Comparison of ENCODE assay signal across 8 mouse cellular contexts in genomic region chr7:69493062-69493930, GRCm38 (mm10).
DNase-seq lines count a peak whose midpoint lies in the region; ATAC-seq and TF ChIP-seq lines count a peak whose summit lies in the region.

No protein-coding gene starts in this region.

- H3K27me3 ChIP-seq in forebrain, embryonic 11.5 days (ENCODE audit: control insufficient read depth, insufficient read depth, low read length): peaks cover 2% of the 10 kb centered on the region; the same call in 1 of the 2 replicates
- peaks cover 8% of the 10 kb centered on the region; the same call in 1 of the 2 replicates for H3K27me3 ChIP-seq in limb, embryonic 15.5 days
- no peaks in the 10 kb centered on the region for H3K27me3 ChIP-seq in thymus, adult 2 months (ENCODE audit: control insufficient read depth, insufficient read depth, low read length)

- ATAC-seq in forebrain, embryonic 11.5 days (replicated peaks; ENCODE audit: low FRiP score): peak; percentile 37; the same call in 1 of the 2 replicates
- no peak for ATAC-seq in limb, embryonic 15.5 days (ENCODE audit: insufficient number of reproducible peaks, low FRiP score, low TSS enrichment, low read depth)

- 0 out of 2 replicates have a peak, but pooled peaks cover 2% of the 10 kb centered on the region for H3K4me1 ChIP-seq in forebrain, embryonic 11.5 days (replicated peaks; ENCODE audit: control insufficient read depth, insufficient read depth, low read length)
- H3K4me1 ChIP-seq in limb, embryonic 15.5 days: peaks cover 6% of the 10 kb centered on the region; the same call in 1 of the 2 replicates
- H3K4me1 ChIP-seq in thymus, adult 2 months (replicated peaks; ENCODE audit: control insufficient read depth, insufficient read depth, low read length): no peaks in the 10 kb centered on the region

- TF ChIP-seq POLR2A in brain, embryonic 14.5 days (IDR thresholded peaks at IDR 0.05; ENCODE audit: borderline replicate concordance, extremely low read depth, insufficient read depth, insufficient read length, poor library complexity, severe bottlenecking): no peak
- no peak for TF ChIP-seq POLR2A in thymus, adult 2 months (IDR thresholded peaks at IDR 0.05; ENCODE audit: control insufficient read depth, extremely low read depth, insufficient read depth, low read length, poor library complexity)

- H3K4me3 ChIP-seq in forebrain, embryonic 11.5 days (ENCODE audit: low read depth, low read length): no peak overlapping the region
- H3K4me3 ChIP-seq in limb, embryonic 15.5 days: peak overlapping the region; percentile 13
- H3K4me3 ChIP-seq in thymus, adult 2 months (ENCODE audit: control insufficient read depth, insufficient read depth, low read length): no peak overlapping the region

- H3K36me3 ChIP-seq in forebrain, embryonic 11.5 days (ENCODE audit: control insufficient read depth, insufficient read depth, low read length): no peaks in the 10 kb centered on the region
- H3K36me3 ChIP-seq in limb, embryonic 15.5 days: no peaks in the 10 kb centered on the region
- H3K36me3 ChIP-seq in thymus, adult 2 months (ENCODE audit: control insufficient read depth, insufficient read depth, low read length): no peaks in the 10 kb centered on the region

- peak overlapping the region; percentile 62 for H3K27ac ChIP-seq in forebrain, embryonic 11.5 days (ENCODE audit: low read depth, low read length)
- H3K27ac ChIP-seq in limb, embryonic 15.5 days: no peak overlapping the region
- no peak overlapping the region for H3K27ac ChIP-seq in thymus, adult 2 months (ENCODE audit: control insufficient read depth, insufficient read depth, low read length)

- H3K9me3 ChIP-seq in forebrain, embryonic 11.5 days (ENCODE audit: control insufficient read depth, low read length): no peaks in the 10 kb centered on the region
- H3K9me3 ChIP-seq in limb, embryonic 15.5 days: no peaks in the 10 kb centered on the region

- peak overlapping the region; percentile 29; the same call in 1 of the 2 replicates for H3K4me2 ChIP-seq in forebrain, embryonic 11.5 days (ENCODE audit: low read depth, low read length, severe bottlenecking)
- H3K4me2 ChIP-seq in limb, embryonic 15.5 days: peak overlapping the region; percentile 44

- peak; percentile 9 for DNase-seq in kidney, postnatal 14 days
- no peak for DNase-seq in kidney, postnatal 10 days
- DNase-seq in brain, embryonic 14.5 days (ENCODE audit: low read depth): peak; percentile 66
- DNase-seq in forebrain, embryonic 11.5 days (ENCODE audit: low spot score): peak; percentile 48
- no peak for DNase-seq in spleen, postnatal 36 days (ENCODE audit: low spot score in 2 of 2)
- no peak for DNase-seq in thymus, adult 2 months
- DNase-seq in left cerebral cortex, adult 11 months (ENCODE audit: low spot score): no peak

- 51% methylated on average over 18 of the region's 18 CpGs for WGBS in forebrain, embryonic 11.5 days
- 25% methylated on average over 18 of the region's 18 CpGs for WGBS in limb, embryonic 15.5 days
- WGBS in thymus, adult 2 months: 85% methylated on average over 18 of the region's 18 CpGs

- no peak for TF ChIP-seq CTCF in brain, embryonic 14.5 days (IDR thresholded peaks at IDR 0.05; ENCODE audit: borderline replicate concordance, extremely low read depth, insufficient read depth, insufficient read length)
- TF ChIP-seq CTCF in thymus, adult 2 months (IDR thresholded peaks at IDR 0.05; ENCODE audit: borderline replicate concordance, control insufficient read depth, extremely low read depth, insufficient read depth, low read length, poor library complexity): no peak

- peak overlapping the region; percentile 27; the same call in 1 of the 2 replicates for H3K9ac ChIP-seq in forebrain, embryonic 11.5 days (ENCODE audit: low read length)
- no peak overlapping the region for H3K9ac ChIP-seq in limb, embryonic 15.5 days

Comparison
In these comparisons a context has a peak if more than half of its experiments do, and no peak if none do; other contexts are left out.
1. DNase-seq: peak in kidney, postnatal 14 days (single experiment), brain, embryonic 14.5 days (single experiment) and forebrain, embryonic 11.5 days (single experiment); none in kidney, postnatal 10 days (single experiment), spleen, postnatal 36 days (0 of 2), thymus, adult 2 months (single experiment) and left cerebral cortex, adult 11 months (single experiment).